Mouse (Mus musculus) neutrophil, adult 5-6 weeks (primary cell): ENCODE data around the gene Sox18. TPM values are rescaled to one million over a fixed set of nuclear protein-coding genes. Genes with fewer than 3 reads are reported as not detected.

Source experiments
- ATAC-seq: fragments of 151-379, 151-347 bp; 2 replicates; pipeline ENCODE4 v1.8.0; 2017; ENCODE audit warnings: mild to moderate bottlenecking, moderate TSS enrichment; ENCODE audit not compliant: insufficient number of reproducible peaks, poor library complexity, low FRiP score, severe bottlenecking; ENCODE audit errors: extremely low read depth
- total RNA-seq: library from RNA; stranded (forward); fragments of 200-1000 nt; gene quantifications from 2 replicates; pipeline ENCODE4 v1.2.3, GENCODE M21; 2017

Sox18 gene
- total RNA-seq, 1 experiment from 2014 or later: not detected

DNA sequence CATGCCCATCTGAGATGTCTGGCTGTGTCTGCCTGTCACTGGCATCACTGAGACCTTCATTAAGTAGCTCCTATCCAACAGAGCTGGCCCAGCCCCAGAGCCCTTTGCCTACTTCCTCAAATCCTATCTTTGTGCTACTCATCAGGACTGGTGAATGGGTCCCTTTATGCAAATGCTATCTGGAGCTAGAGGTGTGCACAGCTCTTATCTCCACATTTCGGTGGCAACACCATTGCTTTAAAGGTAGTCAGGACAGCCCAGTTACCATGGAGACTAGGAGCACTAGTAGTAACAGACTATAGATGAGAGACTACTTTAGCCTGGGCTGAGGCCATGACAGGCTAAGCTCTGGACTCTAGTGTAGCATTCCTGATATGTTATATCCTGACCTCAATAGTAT lies 13.3 kb upstream of the Sox18 start:
- ATAC-seq: no peak

DNA sequence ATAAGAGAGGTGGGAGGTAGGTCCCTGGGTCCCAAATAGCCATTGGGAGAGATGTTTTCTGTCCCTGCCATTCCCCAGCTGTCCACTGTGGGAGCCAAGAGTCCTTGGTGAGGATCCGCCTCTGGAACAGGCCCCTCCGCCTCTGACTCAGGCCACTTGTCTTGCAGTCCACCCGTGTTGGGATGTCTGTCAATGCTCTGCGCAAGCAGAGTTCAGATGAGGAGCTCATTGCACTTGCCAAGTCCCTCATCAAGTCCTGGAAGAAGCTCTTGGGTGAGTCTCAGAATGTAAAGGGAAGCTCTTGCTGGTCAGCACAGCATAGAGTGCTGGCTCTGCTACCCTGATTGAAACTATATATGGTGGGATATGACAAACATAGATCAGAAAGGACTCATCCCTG lies 11.9 kb upstream of the Sox18 start:
- ATAC-seq: no peak

DNA sequence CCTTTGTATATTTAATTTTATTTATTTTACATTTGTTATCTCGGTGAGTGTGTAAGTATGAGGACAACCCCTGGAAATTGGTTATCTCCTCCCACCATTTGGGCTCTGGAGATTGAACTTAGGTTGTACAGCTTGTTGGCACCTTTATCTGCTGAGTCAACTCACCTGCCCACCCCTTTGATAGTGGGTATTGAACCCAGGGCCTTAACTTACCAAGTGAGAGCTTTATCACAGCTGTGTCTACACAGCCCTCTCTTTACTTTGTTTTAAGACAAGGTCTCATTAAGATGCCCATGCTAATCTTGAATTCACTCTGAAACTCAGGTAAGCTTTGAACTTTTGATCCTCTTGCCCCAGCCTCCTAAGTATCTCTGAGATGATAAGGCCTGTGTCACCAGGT lies 10.5 kb upstream of the Sox18 start:
- ATAC-seq: no peak

DNA sequence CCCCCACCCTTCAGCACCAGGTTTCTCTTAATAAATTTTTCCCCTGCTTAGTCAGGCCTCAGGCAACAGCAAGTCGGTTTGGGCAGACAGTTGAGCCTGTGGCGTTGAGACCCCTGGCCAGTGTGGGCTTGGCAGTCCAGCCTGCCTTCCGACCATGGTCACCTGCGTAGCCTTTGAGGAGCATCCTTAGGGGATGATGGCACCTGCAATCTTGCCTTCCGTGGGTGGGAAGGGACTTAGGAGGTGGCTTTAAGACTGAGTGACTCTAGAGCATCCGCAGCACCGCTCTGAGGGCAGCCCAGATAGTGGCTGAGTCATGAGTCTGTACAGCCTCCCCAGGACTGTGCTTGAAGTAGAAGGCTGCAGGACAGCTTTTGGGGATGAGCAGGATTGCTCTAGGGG lies 9.3 kb upstream of the Sox18 start:
- no peak for ATAC-seq

DNA sequence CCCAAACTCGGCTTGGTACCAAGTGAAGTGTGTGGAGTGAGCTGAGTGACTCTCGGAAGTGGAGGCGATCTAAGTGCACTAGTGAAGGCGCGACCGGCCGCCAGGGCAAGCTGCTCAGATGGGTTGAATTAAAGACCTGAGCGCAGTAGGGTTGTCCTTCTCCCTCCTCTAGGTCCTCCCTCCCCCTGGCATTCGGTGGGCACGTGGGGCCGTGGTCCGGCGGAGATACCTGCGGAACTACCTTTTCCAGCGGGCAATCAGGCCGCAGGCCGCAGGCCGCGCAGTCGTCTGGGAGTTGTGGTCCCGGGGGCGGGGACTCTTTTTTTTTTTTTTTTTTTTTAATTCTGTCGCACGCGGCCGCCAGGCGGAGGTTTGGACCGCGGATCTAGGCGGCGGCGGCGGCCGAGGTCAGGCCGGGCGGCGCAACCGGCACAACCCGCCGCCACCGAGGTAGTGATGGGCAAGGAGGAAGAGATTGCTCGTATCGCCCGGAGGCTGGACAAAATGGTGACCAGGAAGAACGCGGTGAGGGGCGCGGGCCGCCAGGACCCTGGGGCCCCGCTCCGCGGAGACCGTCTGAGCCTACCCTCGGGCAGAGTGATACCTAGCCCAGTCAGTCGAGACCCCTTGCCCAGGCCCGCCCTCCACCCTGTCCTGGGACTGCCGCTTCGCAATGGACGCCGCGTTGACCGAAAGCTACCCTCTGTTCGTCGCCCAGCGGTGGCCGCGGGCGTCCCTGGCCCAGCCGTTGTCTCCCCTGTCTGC lies 8.7 kb upstream of the Sox18 start, which contains the start of gene Tcea2:
Gene Tcea2 (plus strand): TSS at position 360 of the 765 bp plus-strand sequence.
- peak; percentile 33 for ATAC-seq

DNA sequence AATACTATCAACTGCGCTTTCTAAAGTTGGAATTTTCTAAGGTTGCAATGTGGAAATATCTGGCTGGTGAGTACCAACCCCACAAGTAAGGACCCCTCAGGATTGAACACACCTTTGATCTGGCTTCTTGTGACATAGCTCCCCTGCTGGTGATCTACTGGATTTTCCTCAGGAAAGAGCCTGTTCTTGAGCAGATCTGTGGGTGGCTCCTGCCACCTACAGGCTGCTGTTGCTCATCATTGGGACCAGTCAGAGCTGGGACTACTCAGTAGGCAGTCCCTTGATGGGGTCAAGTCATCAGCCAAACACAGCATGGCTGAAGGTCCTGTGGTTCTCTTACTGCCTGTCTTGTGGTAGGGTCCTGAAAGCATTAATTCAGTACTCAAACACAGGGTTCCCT lies 7.3 kb upstream of the Sox18 start:
- peak; percentile 82 for ATAC-seq

DNA sequence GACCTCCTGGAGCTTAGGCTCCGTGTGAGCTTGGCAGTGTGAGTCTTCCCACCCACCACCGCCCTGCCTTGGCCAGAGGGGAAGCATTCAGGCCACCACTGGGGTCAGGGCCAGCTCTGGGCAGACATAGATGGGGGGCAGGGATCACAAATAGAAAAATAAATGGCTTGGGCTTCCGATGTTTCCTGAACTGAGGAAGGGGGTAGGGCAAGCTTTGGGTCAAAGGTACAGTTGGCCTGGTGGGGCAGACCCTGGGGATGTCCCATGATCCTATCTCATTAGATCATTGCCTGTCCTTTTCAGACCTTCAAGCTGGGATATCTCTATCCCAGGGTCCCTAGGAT lies 6.3 kb upstream of the Sox18 start:
- ATAC-seq: no peak

DNA sequence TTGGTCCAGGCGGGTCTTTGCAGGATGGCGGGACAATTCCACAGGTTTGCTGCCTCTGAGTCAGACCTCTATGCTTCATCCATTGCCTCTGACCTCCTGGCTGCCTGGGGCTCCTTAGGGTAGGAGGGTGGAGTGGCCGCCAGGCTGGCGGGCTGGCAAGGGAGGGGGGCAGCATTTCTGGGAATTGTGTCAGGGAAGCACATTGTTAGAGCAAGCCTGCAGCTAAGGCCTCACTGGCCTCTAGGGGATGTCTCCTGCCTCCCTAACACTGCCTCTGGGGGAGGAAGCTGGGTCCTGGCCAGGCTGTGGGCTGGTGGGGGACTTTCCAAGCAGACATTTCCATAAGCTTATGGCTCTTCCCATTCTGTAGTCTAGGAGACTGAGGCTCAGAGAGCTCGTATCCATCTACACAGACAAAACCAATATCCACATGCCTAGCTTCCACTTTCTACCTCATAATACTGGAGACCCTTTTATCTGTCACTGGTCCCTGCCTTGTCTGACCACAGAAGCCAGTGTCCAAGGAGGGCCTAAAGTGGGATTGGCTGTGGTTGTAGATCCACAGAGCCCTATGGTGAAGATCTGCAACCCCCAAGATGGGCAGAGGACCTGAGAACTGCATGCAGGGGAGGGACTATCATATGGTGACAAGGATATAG lies 5.8 kb upstream of the Sox18 start:
- ATAC-seq: no peak

DNA sequence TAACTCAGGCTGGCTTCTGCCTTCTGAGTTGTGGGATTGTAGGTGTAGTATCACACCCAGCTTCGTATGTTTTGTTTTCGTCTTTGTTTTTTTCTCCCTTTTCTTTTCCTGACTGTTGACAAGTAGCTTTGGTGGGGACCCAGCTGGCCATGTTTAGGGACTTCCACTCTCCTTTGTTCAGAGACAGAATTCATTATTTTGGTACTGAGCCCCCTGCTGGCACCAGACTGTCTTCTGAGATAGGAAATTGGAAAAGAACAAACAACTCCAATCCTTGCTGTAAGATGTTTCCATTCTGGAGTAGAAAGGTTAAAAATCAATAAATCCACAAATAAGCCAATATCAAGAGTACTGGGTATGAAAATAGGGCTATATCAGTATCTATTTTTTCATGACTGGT lies 5.0 kb upstream of the Sox18 start:
- ATAC-seq: no peak

DNA sequence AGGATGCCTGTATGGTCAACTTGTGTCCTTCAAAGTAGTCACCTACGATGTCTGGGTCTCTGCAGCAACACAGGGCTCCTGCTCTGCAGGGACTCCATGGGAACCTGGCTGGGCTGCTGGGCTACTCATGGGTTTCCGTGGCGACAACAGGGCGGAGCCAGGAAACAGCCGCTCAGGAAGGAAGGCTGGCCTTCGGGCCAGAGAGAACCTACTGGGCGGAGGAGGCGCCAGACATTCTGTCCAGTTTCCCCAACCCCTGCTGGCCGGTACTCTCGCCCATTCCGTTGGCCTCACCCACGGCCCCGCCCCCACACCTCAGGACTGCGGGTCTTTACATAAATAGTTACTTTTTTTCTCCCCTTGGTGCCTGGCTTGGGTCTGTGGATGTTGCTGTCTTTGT lies 4.0 kb upstream of the Sox18 start:
- ATAC-seq: 0 out of 2 replicates have a peak, but pooled peaks have one; percentile 24

DNA sequence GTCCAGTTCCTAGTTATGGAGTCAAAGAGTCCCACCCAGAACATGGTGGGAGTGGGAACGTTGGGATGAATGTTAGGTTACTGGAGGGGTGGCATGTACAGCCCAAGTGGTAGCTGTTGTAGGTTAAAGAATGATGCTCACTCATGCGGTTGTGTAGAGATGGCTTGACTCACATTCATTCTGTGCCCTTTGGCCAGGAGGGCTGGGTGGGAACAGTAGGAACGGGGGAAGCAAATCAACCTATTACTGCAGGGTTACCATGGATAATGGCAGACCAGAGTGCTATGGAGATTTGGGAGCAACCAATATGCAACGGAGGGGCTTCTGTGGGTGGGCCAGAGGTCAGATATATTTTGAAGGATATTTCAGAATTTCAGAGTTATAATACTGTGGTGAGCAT lies 3.5 kb upstream of the Sox18 start:
- no peak for ATAC-seq

DNA sequence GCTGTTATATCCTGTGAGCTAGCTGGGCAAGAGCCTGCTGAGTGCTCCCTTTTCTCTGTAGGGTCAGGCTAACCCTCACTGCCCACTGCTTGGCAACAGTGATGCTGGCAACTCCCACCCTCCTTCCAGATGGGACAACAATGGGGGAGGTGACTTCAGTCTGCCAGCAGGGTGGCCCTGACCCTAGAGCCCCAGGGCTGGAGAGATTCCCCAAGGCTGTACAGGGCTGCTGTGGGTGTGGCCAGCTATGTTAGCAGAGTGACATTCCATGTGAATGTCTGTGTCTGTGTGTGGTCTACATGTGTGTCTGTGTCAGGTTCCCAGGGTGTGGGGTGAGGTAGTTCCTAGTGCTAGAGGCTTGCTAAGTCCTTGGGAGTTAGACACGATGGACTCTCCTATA lies 2.1 kb upstream of the Sox18 start:
- no peak for ATAC-seq

DNA sequence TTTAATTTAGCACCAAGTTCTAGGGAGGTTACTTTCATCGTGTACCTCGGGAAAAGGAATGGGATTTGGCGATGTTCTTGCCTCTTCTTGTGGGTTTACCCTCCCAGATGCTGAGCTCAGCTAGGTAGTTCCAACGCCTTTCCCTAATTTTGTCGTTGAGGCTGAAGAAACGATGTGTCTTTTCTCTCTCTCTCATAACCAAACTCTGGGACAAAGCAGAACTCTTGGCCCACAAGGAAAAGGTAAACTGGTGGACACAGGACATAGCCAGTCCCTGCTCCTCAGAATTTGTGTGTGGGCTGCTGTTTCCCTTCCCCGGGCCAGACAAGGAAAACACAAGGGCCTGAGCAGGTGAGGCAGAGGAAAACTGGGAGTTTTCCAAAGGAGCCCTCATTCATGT lies 544 bp upstream of the Sox18 start:
- ATAC-seq: no peak

DNA sequence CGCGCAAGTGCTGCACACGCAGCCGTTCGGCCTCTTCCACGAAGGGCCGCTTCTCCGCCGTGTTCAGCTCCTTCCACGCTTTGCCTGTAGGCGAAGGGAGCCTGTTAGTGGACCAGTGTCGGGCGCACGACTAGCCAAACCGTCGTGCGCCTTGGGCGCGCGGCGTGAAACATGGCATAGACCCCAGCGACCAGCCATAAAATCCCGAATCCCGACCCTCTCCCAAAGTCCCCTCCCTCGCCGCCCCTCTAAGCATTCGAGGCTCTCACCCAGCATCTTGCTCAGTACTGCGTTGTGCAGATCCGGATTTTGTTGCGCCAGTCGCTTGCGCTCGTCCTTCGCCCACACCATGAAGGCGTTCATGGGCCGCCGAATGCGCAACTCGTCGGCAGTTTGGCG lies 528 bp downstream of the Sox18 start:
- no peak for ATAC-seq

DNA sequence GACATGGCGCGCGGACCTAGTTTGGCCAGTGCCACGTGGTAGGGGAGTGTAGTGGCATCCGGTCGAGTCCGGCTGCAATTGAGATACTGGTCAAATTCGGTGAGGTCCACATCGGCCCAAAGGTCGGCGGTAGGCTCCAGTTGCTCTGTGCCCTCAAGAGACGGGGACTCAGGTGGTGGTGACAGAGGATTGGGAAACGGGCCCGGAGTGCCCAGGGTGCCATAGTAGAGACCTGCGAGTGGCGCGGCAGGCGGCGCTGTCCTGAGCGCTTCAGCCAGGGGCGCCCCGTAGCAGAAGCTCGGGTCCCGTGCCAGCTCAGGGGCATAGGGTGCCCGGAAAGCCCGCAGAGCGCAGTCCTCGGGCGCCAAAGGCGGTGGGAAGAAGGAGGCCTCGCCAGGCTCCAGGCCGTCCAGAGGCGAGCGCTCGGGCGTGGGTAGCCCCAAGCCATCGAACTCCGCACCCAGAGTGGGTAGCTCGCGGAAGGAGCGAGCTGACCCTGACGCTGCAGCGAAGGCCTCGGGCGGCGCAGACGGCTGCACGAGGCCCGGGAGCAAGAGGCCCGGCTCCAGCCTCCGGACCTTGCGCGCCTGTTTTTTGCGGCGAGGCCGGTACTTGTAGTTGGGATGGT lies 1.0 kb downstream of the Sox18 start:
- ATAC-seq: no peak

DNA sequence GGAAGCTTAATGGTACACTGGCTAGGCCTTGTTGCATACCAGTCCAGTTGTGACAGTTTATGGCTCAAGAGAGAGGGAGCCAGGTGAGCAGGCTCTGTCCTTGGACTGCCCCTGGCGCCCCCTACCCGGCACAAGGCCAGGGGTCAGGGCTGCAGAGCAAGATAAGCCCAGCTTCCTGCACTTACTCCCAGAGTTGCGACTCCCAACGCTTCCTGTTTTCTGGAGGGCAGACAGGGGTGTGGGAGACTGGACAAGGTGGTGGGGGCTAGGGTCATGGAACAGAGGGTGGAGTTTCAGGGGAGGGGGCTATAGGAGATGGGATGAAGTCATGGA lies 8.2 kb downstream of the Sox18 start:
- no peak for ATAC-seq

DNA sequence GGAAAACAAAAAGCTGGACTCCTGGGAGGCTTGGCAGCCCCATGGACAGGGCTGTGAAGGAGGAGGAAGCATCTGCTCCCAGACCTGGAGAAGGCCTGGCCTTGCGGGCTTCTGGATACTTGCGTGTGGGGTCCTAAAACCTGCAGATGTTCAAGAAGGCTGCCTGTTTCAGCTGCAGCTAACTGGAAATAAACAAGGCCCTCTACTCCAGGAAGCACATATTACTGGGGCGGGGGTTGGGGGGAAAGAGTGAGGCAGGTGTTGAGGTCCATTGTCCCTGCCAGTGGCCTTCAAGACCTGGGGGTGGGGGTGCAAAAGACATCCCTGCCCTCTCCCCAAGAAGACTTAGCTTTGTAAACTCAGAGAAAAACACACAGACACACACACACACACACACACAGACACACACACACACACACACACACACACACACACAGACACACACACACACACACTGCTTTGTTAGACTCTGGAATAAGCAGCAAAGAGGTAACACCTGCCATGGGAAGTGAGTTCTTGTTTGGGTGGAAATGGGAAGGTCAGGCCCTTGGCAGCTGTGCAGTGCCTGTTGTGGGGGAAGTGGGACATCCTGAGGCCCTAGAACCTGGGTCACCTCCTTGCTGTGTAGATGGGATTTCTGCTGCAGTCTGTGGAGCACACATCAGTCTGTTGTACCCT lies 8.7 kb downstream of the Sox18 start:
- no peak for ATAC-seq

DNA sequence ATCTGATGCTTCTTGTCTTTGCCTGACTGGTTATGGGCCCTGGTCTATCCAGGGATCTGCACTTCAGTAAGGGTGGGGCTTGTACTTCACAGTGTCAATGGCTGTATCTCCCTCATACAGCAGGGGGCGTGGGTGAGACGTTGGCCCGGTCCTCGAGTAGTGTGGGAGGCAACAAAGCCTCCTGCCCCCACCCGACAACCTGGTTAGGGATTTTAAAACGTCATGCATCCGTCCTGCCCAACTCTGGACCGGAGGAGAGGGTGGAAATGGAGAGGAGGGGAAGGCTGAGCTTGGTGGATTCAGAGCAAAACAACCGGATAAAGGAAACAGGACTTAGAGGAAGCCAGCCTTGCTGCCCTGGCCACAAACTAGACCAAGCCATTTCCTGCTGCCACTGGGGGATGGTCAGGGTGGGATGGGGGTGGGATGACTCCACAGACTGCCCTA lies 11.8 kb downstream of the Sox18 start:
- peak; percentile 86 for ATAC-seq

DNA sequence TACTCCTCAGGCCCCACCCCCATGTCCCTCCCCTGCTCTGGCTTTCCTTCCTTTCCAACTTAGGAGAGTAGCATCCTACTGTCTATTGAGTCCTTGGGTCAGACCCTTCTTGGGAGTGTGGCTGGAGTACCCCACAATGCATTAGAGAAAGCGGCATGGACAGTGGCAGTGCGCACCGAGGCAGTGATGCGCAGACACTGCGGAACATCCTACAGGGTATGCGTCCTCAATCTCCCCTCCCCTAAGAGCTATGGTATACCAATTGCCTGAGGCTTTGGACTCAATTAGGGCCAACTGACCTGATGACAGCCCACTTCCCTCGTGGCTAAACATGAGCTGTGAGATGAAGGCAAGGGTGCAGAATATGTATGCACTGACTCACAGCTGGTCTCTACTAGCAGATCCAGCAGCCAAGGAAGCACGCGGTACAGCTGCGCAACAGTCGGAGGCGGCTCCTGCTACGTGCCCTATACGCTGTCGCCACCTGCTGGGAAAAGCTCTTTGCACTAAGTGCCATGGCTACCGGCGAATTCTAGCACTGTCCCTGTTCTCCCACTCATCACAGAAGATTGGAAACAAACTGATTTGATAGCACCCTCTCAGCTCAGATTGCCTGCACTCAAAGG lies 12.4 kb downstream of the Sox18 start:
- peak; percentile 43 for ATAC-seq
